Mouse (Mus musculus) neural tube, embryonic 14.5 days (tissue): ENCODE data around the gene Ift43. TPM values are rescaled to one million over a fixed set of nuclear protein-coding genes. Genes with fewer than 3 reads are reported as not detected.

Source experiments
- ATAC-seq: fragments of 200-750 bp; cut with Nextera tagmentation; 2 replicates; pipeline ENCODE4 v1.8.0; 2017; ENCODE audit warnings: low read depth, mild to moderate bottlenecking, moderate TSS enrichment, moderate library complexity
- H3K27ac ChIP-seq: fragments of 300-500 bp; sonication (generic); 2 replicates; pipeline ENCODE4 v1.5.1; 2014; ENCODE audit warnings: low read depth, mild to moderate bottlenecking, control low read depth, low read length, moderate library complexity, mixed read lengths
- H3K27me3 ChIP-seq: fragments of 300-500 bp; sonication (generic); 2 replicates; pipeline ENCODE4 v1.6.1; 2014; ENCODE audit warnings: low read length; ENCODE audit not compliant: control insufficient read depth, insufficient read depth
- H3K36me3 ChIP-seq: fragments of 300-500 bp; sonication (generic); 2 replicates; pipeline ENCODE4 v1.6.1; 2014; ENCODE audit warnings: low read length, mixed read lengths; ENCODE audit not compliant: control insufficient read depth, insufficient read depth
- H3K4me1 ChIP-seq: fragments of 300-500 bp; sonication (generic); 2 replicates; pipeline ENCODE4 v1.6.1; 2014; ENCODE audit warnings: low read length; ENCODE audit not compliant: control insufficient read depth, insufficient read depth
- H3K4me2 ChIP-seq: fragments of 300-500 bp; sonication (generic); 2 replicates; pipeline ENCODE4 v1.6.1; 2014; ENCODE audit warnings: mild to moderate bottlenecking, low read depth, low read length, control low read depth
- H3K4me3 ChIP-seq: fragments of 300-500 bp; sonication (generic); 2 replicates; pipeline ENCODE4 v1.5.1; 2014; ENCODE audit warnings: low read depth, low read length, control low read depth, mixed read lengths
- H3K9ac ChIP-seq: fragments of 300-500 bp; sonication (generic); replicated peaks from 2 replicates; pipeline ENCODE4 v1.6.1; 2014; ENCODE audit warnings: low read depth, mild to moderate bottlenecking, control low read depth, low read length, mixed read lengths
- H3K9me3 ChIP-seq: fragments of 300-500 bp; sonication (generic); 2 replicates; pipeline ENCODE4 v1.6.1; 2016; ENCODE audit warnings: low read length; ENCODE audit not compliant: control insufficient read depth
- WGBS: fragments of 180-500 bp; shearing (Covaris S2); extraction: QIAGEN DNeasy Blood & Tissue Kit; methylation state at CpG from one replicate; pipeline ENCODE4 v1.1.7; 2014; 5-methylcytosine and 5-hydroxymethylcytosine counted together
- polyA plus RNA-seq: library from polyadenylated mRNA; unstranded; fragments of >200 nt; fragmentation: Nextera tagmentation; extraction: Ambion mirVana; gene quantifications from 2 replicates; pipeline ENCODE4 v1.2.1, GENCODE M21; 2014

The Ift43 gene
- polyA plus RNA-seq, 1 experiment from 2014 or later = 38.1 TPM

GRCm38 (mm10) chr12:86181320-86181751 lies 99.0 kb downstream of the Ift43 start:
- Histone ChIP-seq H3K36me3 (no peaks in the 10 kb centered on the region), H3K9ac (no peak overlapping the region), H3K4me3 (no peak overlapping the region), H3K4me1 (0 out of 2 replicates have a peak, but pooled peaks cover 7% of the 10 kb centered on the region), H3K27ac (no peak overlapping the region), H3K27me3 (no peaks in the 10 kb centered on the region; the same call in 1 of the 2 replicates), H3K9me3 (no peaks in the 10 kb centered on the region), H3K4me2 (no peak overlapping the region)
- peak; percentile 74; the same call in 1 of the 2 replicates for ATAC-seq
- 11% methylated on average over 8 of the region's 8 CpGs for WGBS

GRCm38 (mm10) chr12:86181879-86182278 lies 99.5 kb downstream of the Ift43 start:
- H3K36me3 ChIP-seq = no peaks in the 10 kb centered on the region
- no peak overlapping the region for H3K9ac ChIP-seq
- no peaks in the 10 kb centered on the region; the same call in 1 of the 2 replicates for H3K27me3 ChIP-seq
- H3K27ac ChIP-seq = no peak overlapping the region
- H3K9me3 ChIP-seq = no peaks in the 10 kb centered on the region
- no peak overlapping the region for H3K4me2 ChIP-seq
- 0 out of 2 replicates have a peak, but pooled peaks cover 5% of the 10 kb centered on the region for H3K4me1 ChIP-seq
- 46% methylated on average over 2 of the region's 2 CpGs for WGBS
- no peak for ATAC-seq
- no peak overlapping the region for H3K4me3 ChIP-seq

GRCm38 (mm10) chr12:86182414-86182813 lies 100.1 kb downstream of the Ift43 start:
- no peak overlapping the region for H3K4me3 ChIP-seq
- H3K36me3 ChIP-seq = no peaks in the 10 kb centered on the region
- no peaks in the 10 kb centered on the region for H3K9me3 ChIP-seq
- H3K4me2 ChIP-seq = no peak overlapping the region
- H3K27me3 ChIP-seq = no peaks in the 10 kb centered on the region; the same call in 1 of the 2 replicates
- WGBS = 78% methylated on average over 1 of the region's 1 CpGs
- H3K4me1 ChIP-seq = 0 out of 2 replicates have a peak, but pooled peaks cover 5% of the 10 kb centered on the region
- H3K27ac ChIP-seq = no peak overlapping the region
- H3K9ac ChIP-seq = no peak overlapping the region
- no peak for ATAC-seq

DNA sequence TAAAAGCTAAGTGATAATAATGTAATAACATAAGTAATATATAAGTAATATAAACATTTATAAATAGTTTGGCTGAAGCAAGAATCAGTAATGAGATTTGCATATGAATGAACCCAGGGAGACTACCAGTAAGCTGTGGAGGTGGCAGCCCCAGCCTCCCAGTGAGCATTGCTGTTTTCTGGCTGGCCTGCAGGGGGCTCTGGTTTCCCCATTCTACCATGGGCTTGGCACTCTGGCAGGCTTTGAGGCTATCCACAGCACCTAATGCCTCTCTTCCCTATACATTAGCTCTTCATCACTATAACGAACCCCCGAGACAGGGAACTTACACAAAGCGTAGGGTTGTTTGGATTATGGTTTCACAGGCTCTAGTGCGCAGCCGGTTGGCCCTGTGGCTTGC lies 105.8 kb downstream of the Ift43 start:
- Histone ChIP-seq H3K36me3 (no peaks in the 10 kb centered on the region), H3K9me3 (no peaks in the 10 kb centered on the region), H3K4me1 (0 out of 2 replicates have a peak, but pooled peaks cover 4% of the 10 kb centered on the region), H3K4me3 (no peak overlapping the region), H3K27me3 (peaks cover 3% of the 10 kb centered on the region; the same call in 1 of the 2 replicates), H3K9ac (no peak overlapping the region), H3K27ac (no peak overlapping the region), H3K4me2 (no peak overlapping the region)
- WGBS = 68% methylated on average over 5 of the region's 5 CpGs
- no peak for ATAC-seq

GRCm38 (mm10) chr12:86189601-86190323 lies 107.4 kb downstream of the Ift43 start:
- H3K9ac ChIP-seq = no peak overlapping the region
- H3K4me2 ChIP-seq = no peak overlapping the region
- ATAC-seq = no peak
- no peak overlapping the region for H3K27ac ChIP-seq
- WGBS = 27% methylated on average over 19 of the region's 19 CpGs
- H3K4me1 ChIP-seq = 0 out of 2 replicates have a peak, but pooled peaks cover 4% of the 10 kb centered on the region
- peaks cover 3% of the 10 kb centered on the region; the same call in 1 of the 2 replicates for H3K27me3 ChIP-seq
- no peak overlapping the region for H3K4me3 ChIP-seq
- no peaks in the 10 kb centered on the region for H3K9me3 ChIP-seq
- H3K36me3 ChIP-seq = no peaks in the 10 kb centered on the region

- Histone ChIP-seq H3K4me3 (no peak overlapping the region), H3K9ac (no peak overlapping the region), H3K27ac (no peak overlapping the region), H3K4me2 (peak overlapping the region; percentile 12; the same call in 1 of the 2 replicates), H3K4me1 (0 out of 2 replicates have a peak, but pooled peaks cover 4% of the 10 kb centered on the region), H3K9me3 (no peaks in the 10 kb centered on the region), H3K36me3 (no peaks in the 10 kb centered on the region), H3K27me3 (peaks cover 3% of the 10 kb centered on the region; the same call in 1 of the 2 replicates)
- WGBS = 11% methylated on average over 15 of the region's 15 CpGs
- peak; percentile 87 for ATAC-seq
These were observed 109.7 kb downstream of the Ift43 start for GRCm38 (mm10) chr12:86192036-86192449.

DNA sequence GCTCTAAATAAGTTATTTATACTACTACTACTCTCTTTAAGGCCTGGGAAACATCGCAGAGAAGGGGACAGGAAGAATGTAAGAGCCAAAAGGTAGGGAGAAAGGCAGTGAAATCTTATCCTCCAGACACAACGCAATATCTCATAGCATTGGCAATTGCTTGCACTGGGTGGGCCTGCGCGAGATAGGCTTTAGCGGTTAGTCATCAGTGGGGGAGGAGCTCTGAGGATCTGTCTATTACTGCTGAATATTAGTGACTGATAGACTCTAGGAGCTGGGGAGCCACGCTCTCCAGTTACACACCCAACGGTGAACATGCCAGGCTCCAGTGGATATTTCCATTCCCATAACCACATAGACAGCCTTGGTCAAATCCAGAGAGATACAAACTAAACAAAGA lies 114.6 kb downstream of the Ift43 start:
- H3K27me3 ChIP-seq = no peaks in the 10 kb centered on the region; the same call in 1 of the 2 replicates
- 93% methylated on average over 7 of the region's 7 CpGs for WGBS
- H3K36me3 ChIP-seq = no peaks in the 10 kb centered on the region
- H3K27ac ChIP-seq = no peak overlapping the region
- H3K9ac ChIP-seq = no peak overlapping the region
- no peak for ATAC-seq
- H3K4me3 ChIP-seq = no peak overlapping the region
- H3K4me2 ChIP-seq = no peak overlapping the region
- 0 out of 2 replicates have a peak, but pooled peaks cover 4% of the 10 kb centered on the region for H3K4me1 ChIP-seq
- H3K9me3 ChIP-seq = no peaks in the 10 kb centered on the region

DNA sequence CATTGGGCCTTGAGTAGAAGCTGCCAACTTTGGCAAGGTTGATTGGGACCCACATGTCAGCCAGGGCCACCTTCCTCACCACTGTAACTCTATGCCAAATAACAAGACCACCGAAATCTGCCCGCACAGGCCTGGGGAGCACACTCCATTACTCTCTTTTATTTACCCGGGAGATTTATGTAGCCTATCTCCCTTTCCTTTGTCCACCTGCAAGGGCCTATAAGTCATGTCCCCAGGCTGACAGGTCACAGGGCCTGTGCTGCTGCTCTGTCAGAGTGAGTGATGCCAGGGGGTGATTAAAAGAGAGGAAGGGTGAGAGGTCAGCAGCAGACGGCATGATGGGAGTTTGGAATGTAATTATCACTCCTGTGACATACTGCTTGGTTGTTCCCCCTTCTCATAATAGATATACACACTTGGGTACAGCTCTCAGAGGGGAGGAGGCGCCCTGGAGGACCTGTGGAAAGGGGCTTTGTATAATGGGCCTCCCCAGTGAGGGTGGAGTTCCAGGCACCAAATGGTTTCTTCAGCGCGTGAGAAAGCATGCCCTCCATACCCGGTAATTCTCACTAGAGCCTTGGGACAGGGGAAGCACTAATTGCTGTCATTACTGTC lies 121.2 kb downstream of the Ift43 start:
- Histone ChIP-seq H3K4me1 (no peaks in the 10 kb centered on the region), H3K27me3 (no peaks in the 10 kb centered on the region; the same call in 1 of the 2 replicates), H3K4me3 (no peak overlapping the region), H3K9ac (no peak overlapping the region), H3K9me3 (no peaks in the 10 kb centered on the region), H3K4me2 (no peak overlapping the region), H3K36me3 (no peaks in the 10 kb centered on the region), H3K27ac (no peak overlapping the region)
- ATAC-seq = peak; percentile 54; the same call in 1 of the 2 replicates
- WGBS = 15% methylated on average over 8 of the region's 8 CpGs

- peaks cover 27% of the 10 kb centered on the region for H3K27me3 ChIP-seq
- H3K4me2 ChIP-seq = peak overlapping the region; percentile 33
- no peak overlapping the region for H3K27ac ChIP-seq
- H3K4me1 ChIP-seq = peaks cover 6% of the 10 kb centered on the region; the same call in 1 of the 2 replicates
- no peak overlapping the region for H3K4me3 ChIP-seq
- ATAC-seq = no peak
- H3K36me3 ChIP-seq = no peaks in the 10 kb centered on the region
- 1% methylated on average over 19 of the region's 19 CpGs for WGBS
- no peaks in the 10 kb centered on the region for H3K9me3 ChIP-seq
- H3K9ac ChIP-seq = no peak overlapping the region
These were observed 128.8 kb downstream of the Ift43 start for GRCm38 (mm10) chr12:86211099-86211520.
